Mouse (Mus musculus) thymus, adult 2 months (tissue): ENCODE data around the gene Isyna1.

Experiments
- CTCF ChIP-seq: fragments of 200-500 bp; IDR thresholded peaks from 2 replicates; pipeline ENCODE4 v1.5.1; 2012; ENCODE audit warnings: mild to moderate bottlenecking, control low read depth, low read length, moderate library complexity, borderline replicate concordance; ENCODE audit not compliant: control insufficient read depth, poor library complexity, insufficient read depth; ENCODE audit errors: extremely low read depth
- POLR2A ChIP-seq: fragments of 200-500 bp; IDR thresholded peaks from 2 replicates; pipeline ENCODE4 v1.6.1; 2012; ENCODE audit warnings: mild to moderate bottlenecking, low read length, control low read depth, moderate library complexity; ENCODE audit not compliant: control insufficient read depth, poor library complexity, insufficient read depth; ENCODE audit errors: extremely low read depth

DNA sequence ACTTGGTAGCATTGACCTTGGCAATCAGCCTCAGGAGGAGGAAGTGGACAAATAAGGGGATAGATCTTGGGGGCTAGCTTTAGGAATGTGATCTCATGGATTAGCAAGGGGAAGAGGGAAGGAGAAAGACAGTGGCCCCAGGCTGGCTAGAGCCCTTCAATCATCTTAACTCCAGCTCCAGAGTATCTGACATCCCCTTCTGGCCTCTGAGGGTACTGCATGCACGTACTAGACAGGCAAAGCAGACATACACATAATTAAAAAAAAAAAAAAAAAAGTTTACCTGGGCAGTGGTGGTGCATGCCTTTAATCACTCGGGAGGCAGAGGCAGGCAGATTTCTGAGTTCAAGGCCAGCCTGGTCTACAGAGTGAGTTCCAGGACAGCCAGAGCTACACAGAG lies 49.9 kb downstream of the Isyna1 start:
- TF ChIP-seq CTCF (no peak), POLR2A (no peak)
